Mouse (Mus musculus): ENCODE measurements around the gene Mtmr12.

DNA sequence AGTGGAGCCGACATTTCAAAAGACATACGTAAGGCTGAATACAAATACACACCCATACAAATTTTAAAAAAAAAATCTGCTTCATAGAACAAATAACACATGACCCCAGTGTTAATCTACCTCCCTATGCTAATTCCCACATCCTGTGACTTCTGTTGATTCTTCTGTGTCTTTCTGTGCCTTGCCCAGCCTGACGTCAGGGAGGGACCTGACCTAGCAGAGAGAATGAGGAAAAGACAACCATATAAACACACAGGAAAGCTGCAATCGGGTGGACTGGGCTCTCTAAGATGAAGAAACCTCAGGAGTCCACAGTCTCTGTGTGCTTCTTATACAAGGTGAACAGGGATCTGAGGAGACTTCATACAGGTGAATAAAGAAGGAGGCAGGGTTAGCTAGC lies 102.3 kb downstream of the Mtmr12 start:
- no peak for TF ChIP-seq CTCF (conservative IDR thresholded peaks at IDR 0.05; ENCODE audit: low read length)
- no peak for TF ChIP-seq POU5F1 (IDR thresholded peaks at IDR 0.05; ENCODE audit: borderline replicate concordance, low read length)
- no peak for TF ChIP-seq NANOG (IDR thresholded peaks at IDR 0.05; ENCODE audit: borderline replicate concordance, low read length)

All from E14TG2a.4 (cell line).